Mouse (Mus musculus): ENCODE data around the gene Atg9a.

- TF ChIP-seq HCFC1 (IDR thresholded peaks at IDR 0.05; ENCODE audit: borderline replicate concordance, insufficient read depth, low read length) (no peak), ZNF384 (IDR thresholded peaks at IDR 0.05; ENCODE audit: low read depth, low read length) (no peak), MAFK (IDR thresholded peaks at IDR 0.05; ENCODE audit: insufficient read depth, low read depth, low read length) (no peak)
Measured at GRCm38 (mm10) chr1:75214442-75214841, 22.4 kb upstream of the Atg9a start.

Measured in ES-E14 (cell line).